25 mouse cellular contexts compared by ENCODE assay signal in genomic region chr3:139662241-139662640, GRCm38 (mm10).
DNase-seq lines count a peak whose midpoint lies in the region; ATAC-seq and TF ChIP-seq lines count a peak whose summit lies in the region.
"Had no signal": no experiment of that assay in that cellular context is flagged by ENCODE, and none has a peak within 500 bp of the region (broad histone marks: within the 10 kb centered on the region; RNA-seq: fewer than 3 reads in every experiment).

No protein-coding gene starts in this region.

- no peak for TF ChIP-seq POLR2A in MEL (IDR thresholded peaks at IDR 0.05; ENCODE audit: control insufficient read depth in 1 of 2, insufficient read depth in 1 of 2, low read depth in 1 of 2, low read length in 2 of 2, poor library complexity in 1 of 2)

- no peaks in the 10 kb centered on the region for H3K9me3 ChIP-seq in MEL (replicated peaks; ENCODE audit: insufficient read depth, low read length)
- no peaks in the 10 kb centered on the region for H3K9me3 ChIP-seq in liver, embryonic 11.5 days (ENCODE audit: control insufficient read depth, low read length)
- H3K9me3 ChIP-seq: embryonic facial prominence, embryonic 10.5 days; embryonic facial prominence, embryonic 12.5 days; forebrain, embryonic 13.5 days; forebrain, embryonic 15.5 days; G1E had no signal

- H3K4me1 ChIP-seq in MEL (ENCODE audit: control insufficient read depth in 1 of 2, insufficient read depth in 2 of 2, low read length in 2 of 2): peaks cover 0 to 6% of the 10 kb centered on the region in 2 experiments; a peak in 1 of 4 replicates
- H3K4me1 ChIP-seq in liver, embryonic 11.5 days (replicated peaks; ENCODE audit: control insufficient read depth, insufficient read depth, low read length): no peaks in the 10 kb centered on the region
- H3K4me1 ChIP-seq: embryonic facial prominence, embryonic 10.5 days; embryonic facial prominence, embryonic 12.5 days; forebrain, embryonic 13.5 days; forebrain, embryonic 15.5 days had no signal

- TF ChIP-seq RAD21 in MEL (IDR thresholded peaks at IDR 0.05; ENCODE audit: low read depth, low read length): no peak

- DNase-seq in MEL (ENCODE audit: low read depth, low spot score): peak; percentile 27
- DNase-seq in lung, postnatal 4 days: no peak
- no peak for DNase-seq in left cerebral cortex, adult 11 months (ENCODE audit: low spot score)
- no peak for DNase-seq in frontal cortex, postnatal 25 days (ENCODE audit: low spot score in 2 of 2)
- DNase-seq in liver, embryonic 11.5 days (ENCODE audit: low spot score): no peak
- DNase-seq: adrenal gland, adult 2 months; adrenal gland, postnatal 10 days; adrenal gland, postnatal 25 days; B cell, adult 2 months; cerebellum, adult 11 months; cerebellum, adult 18-20 months; cerebellum, adult 8-10 months; cerebellum, adult 9-11 months; cerebellum, postnatal 14 days; cerebellum, postnatal 36 days; forebrain, postnatal 0 days had no signal

- H3K27me3 ChIP-seq in MEL (ENCODE audit: control insufficient read depth in 1 of 2, insufficient read depth in 2 of 2, low read length in 2 of 2): no peaks in the 10 kb centered on the region
- H3K27me3 ChIP-seq in liver, embryonic 11.5 days (replicated peaks; ENCODE audit: control insufficient read depth, insufficient read depth, low read length): no peaks in the 10 kb centered on the region
- H3K27me3 ChIP-seq: CH12.LX; embryonic facial prominence, embryonic 12.5 days; forebrain, embryonic 13.5 days; forebrain, embryonic 15.5 days had no signal

- peak; percentile 66 for ATAC-seq in granulocyte monocyte progenitor cell, adult 5-6 weeks (replicated peaks; ENCODE audit: poor library complexity, severe bottlenecking)
- peak; percentile 38 for ATAC-seq in megakaryocyte, adult 5-6 weeks (ENCODE audit: poor library complexity, severe bottlenecking)
- ATAC-seq in liver, embryonic 11.5 days (replicated peaks; ENCODE audit: low FRiP score): no peak
- ATAC-seq: CD4-positive, CD25-positive, alpha-beta regulatory T cell, adult 4 months; forebrain, embryonic 13.5 days; forebrain, embryonic 15.5 days; forebrain, postnatal 0 days had no signal

- H3K4me2 ChIP-seq in liver, embryonic 11.5 days: no peak overlapping the region
- H3K4me2 ChIP-seq: embryonic facial prominence, embryonic 12.5 days; forebrain, embryonic 13.5 days; forebrain, embryonic 15.5 days had no signal

- TF ChIP-seq EP300 in MEL (IDR thresholded peaks at IDR 0.05; ENCODE audit: low read depth in 1 of 2, low read length in 2 of 2): no peak

- H3K4me3 ChIP-seq in MEL (ENCODE audit: control insufficient read depth in 1 of 2, insufficient read depth in 1 of 2, low read depth in 2 of 2, low read length in 2 of 2): no peak overlapping the region
- no peak overlapping the region for H3K4me3 ChIP-seq in liver, embryonic 11.5 days (ENCODE audit: low read depth, low read length)
- H3K4me3 ChIP-seq: embryonic facial prominence, embryonic 10.5 days; embryonic facial prominence, embryonic 12.5 days; forebrain, embryonic 13.5 days; forebrain, embryonic 15.5 days had no signal

- H3K36me3 ChIP-seq in MEL (ENCODE audit: control insufficient read depth in 1 of 2, insufficient read depth in 2 of 2, low read length in 2 of 2): peaks cover 0 to 9% of the 10 kb centered on the region in 2 experiments; a peak in 2 of 4 replicates
- no peaks in the 10 kb centered on the region for H3K36me3 ChIP-seq in liver, embryonic 11.5 days (ENCODE audit: control insufficient read depth, insufficient read depth, low read length)
- H3K36me3 ChIP-seq: embryonic facial prominence, embryonic 10.5 days; embryonic facial prominence, embryonic 12.5 days; forebrain, embryonic 15.5 days; G1E had no signal

- H3K79me2 ChIP-seq in MEL (ENCODE audit: control insufficient read depth, insufficient read depth, low read length, poor library complexity): no peaks in the 10 kb centered on the region

- H3K9ac ChIP-seq in MEL (ENCODE audit: control insufficient read depth, low read depth, low read length, poor library complexity, severe bottlenecking): no peak overlapping the region
- no peak overlapping the region for H3K9ac ChIP-seq in liver, embryonic 11.5 days (ENCODE audit: low read depth, low read length)
- H3K9ac ChIP-seq: embryonic facial prominence, embryonic 12.5 days; forebrain, embryonic 13.5 days; forebrain, embryonic 15.5 days; forebrain, postnatal 0 days had no signal

- TF ChIP-seq CTCF in MEL (IDR thresholded peaks at IDR 0.05 in 2 of 3, conservative IDR thresholded peaks at IDR 0.05 in 1 of 3; ENCODE audit: control insufficient read depth in 1 of 3, insufficient read depth in 1 of 3, low read depth in 2 of 3, low read length in 3 of 3, poor library complexity in 1 of 3, severe bottlenecking in 1 of 3): no peak

- H3K27ac ChIP-seq in MEL (ENCODE audit: control insufficient read depth, low read depth, low read length): no peak overlapping the region
- H3K27ac ChIP-seq in liver, embryonic 11.5 days (ENCODE audit: low read depth, low read length): no peak overlapping the region
- H3K27ac ChIP-seq: embryonic facial prominence, embryonic 10.5 days; embryonic facial prominence, embryonic 12.5 days; forebrain, embryonic 13.5 days; forebrain, embryonic 15.5 days had no signal

TF ChIP-seq in MEL, 35 proteins besides CTCF, POLR2A, EP300 and RAD21:
- TF ChIP-seq TAL1 (IDR thresholded peaks at IDR 0.05; ENCODE audit: low read length) (no peak), MYC (IDR thresholded peaks at IDR 0.05; ENCODE audit: low read depth, low read length) (no peak), HCFC1 (IDR thresholded peaks at IDR 0.05; ENCODE audit: low read depth, low read length) (no peak), ZNF384 (IDR thresholded peaks at IDR 0.05; ENCODE audit: low read depth, low read length) (no peak), SIN3A (IDR thresholded peaks at IDR 0.05; ENCODE audit: low read length) (no peak), BHLHE40 (IDR thresholded peaks at IDR 0.05; ENCODE audit: borderline replicate concordance, low read depth, low read length) (no peak), MAZ (IDR thresholded peaks at IDR 0.05; ENCODE audit: low read depth, low read length) (no peak), JUND (IDR thresholded peaks at IDR 0.05; ENCODE audit: low read depth, low read length) (no peak), ELF1 (IDR thresholded peaks at IDR 0.05; ENCODE audit: low read depth, low read length) (no peak), ZKSCAN1 (IDR thresholded peaks at IDR 0.05; ENCODE audit: low read depth, low read length) (no peak), CHD2 (IDR thresholded peaks at IDR 0.05; ENCODE audit: low read length) (no peak), KAT2A (conservative IDR thresholded peaks at IDR 0.05; ENCODE audit: low read depth, low read length) (no peak), ZMIZ1 (IDR thresholded peaks at IDR 0.05; ENCODE audit: low read depth, low read length) (no peak), NRF1 (IDR thresholded peaks at IDR 0.05; ENCODE audit: insufficient read depth, low read depth, low read length, poor library complexity, severe bottlenecking) (no peak), POLR2AphosphoS2 (IDR thresholded peaks at IDR 0.05; ENCODE audit: low read length) (no peak), MXI1 (IDR thresholded peaks at IDR 0.05; ENCODE audit: low read depth, low read length) (no peak), TCF12 (IDR thresholded peaks at IDR 0.05; ENCODE audit: low read depth, low read length) (no peak)
